Mouse (Mus musculus): Measurements from ENCODE around the gene Ccr7.

The Ccr7 gene

DNA sequence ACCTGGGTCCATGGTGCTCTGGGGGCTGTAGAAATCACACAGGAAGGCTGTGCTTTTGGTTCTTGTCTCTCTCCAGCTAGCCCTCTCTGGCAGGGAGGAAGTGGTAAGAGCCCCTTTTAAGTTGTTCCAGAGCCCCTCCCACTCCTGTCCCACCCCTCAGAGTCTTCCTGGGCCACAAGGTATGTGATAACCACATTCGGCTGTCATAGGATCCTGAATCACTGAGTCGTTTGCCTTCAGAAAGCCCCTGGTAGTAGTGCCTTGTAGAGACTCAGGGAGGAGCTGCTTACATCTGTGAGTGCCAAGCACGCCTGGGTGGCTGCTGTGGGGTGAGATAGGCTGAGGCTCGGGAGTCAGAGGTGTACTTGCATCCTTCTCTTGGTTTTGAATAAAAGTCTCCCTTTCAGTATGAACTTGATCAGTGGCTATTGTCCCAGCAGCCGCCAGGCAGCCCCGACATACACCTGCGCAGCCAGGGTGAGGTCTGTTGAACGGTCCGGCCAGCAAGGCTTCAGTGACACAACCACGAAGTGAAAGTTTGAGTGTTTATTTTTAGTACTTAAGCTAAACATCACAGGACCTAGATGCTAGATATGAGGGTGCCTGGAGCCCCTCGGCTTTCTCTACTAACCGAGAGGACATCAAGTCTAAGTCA, at the start of gene Ccr7:
Gene Ccr7, minus strand, starts transcription at position 91 of the 655 bp plus-strand sequence.
- peak; percentile 72 to 89 for DNase-seq

DNA sequence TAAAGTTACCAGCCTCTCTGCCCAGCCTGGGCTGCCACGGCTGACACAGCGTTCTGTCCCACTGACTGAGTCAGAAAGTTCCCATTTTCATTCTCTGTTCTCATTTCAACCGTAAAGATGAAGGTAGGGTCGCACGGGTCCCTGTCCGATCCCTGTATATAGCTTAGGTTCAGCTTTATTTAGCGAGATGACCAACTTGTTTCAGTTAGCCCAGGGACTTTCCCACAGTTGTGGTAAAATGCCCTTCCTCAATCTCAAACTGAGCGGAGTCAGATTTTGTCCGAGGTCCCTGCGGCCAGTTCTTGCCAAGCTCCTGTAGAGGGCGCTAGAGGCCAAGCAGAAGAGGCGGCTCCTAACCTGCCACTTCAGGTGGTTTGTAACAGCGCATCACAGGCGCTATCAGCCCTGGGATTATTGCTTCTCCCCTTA, 34.3 kb upstream of the Ccr7 start:
- peak; percentile 29 to 45 for DNase-seq

DNA sequence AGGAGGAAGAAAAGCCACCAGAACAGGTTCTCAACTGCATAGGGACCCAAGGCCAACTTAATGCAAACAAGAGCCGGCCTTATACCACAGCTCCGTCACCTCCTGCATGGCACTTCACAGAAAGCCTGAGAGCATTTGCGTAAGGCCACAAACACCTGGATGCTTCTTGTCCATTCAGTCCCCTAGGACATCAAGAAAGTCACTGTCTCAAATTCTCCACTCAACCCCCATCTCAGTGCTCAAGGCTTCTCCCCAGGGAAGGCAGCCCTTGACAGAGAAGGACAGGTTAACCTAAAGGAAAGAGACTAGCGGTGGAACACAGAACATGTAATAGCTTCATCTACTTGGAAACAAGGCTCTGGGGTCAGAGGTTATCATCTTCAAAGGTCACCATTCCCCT, 32.5 kb upstream of the Ccr7 start:
- DNase-seq, result no peak

DNA sequence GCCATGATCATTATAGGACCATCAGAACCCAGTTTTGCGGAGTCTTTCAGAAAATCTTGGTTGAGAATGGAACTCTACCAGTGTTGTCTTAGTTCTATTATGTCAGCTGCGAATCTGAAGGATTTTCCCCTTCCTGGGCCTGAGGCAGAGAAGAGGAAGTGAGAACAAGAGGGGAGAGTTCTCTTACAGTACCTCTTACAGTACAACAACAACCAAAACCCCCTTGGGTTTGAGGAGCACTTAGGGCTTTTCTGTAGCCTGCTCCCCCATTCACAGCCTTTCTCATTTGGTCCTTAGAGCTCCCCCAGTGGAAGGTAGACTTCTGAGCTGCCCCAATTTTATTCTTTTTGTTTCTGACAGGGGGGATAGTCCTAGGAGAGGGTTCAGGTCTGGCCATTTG, 32.0 kb upstream of the Ccr7 start:
- DNase-seq, result no peak

DNA sequence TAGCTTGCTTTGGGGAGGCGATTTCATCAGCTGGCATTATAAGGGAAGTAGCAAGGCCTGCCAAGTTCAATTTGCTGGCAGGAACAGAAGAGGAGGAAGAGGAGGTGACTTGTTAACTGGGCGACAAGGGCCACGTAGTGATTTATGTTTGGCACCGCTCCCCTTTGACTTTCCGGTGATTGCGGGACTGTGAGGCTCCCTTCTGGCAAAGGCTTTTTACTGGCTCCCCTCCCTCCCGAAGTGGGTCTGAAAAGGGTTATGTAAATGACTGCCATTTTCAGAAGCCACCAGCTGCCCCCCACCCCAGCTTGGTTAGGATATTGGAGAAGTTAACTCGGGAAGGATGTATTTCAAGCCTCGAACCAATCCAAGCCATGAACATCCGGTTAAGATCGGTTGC, 27.7 kb upstream of the Ccr7 start:
- no peak for DNase-seq

DNA sequence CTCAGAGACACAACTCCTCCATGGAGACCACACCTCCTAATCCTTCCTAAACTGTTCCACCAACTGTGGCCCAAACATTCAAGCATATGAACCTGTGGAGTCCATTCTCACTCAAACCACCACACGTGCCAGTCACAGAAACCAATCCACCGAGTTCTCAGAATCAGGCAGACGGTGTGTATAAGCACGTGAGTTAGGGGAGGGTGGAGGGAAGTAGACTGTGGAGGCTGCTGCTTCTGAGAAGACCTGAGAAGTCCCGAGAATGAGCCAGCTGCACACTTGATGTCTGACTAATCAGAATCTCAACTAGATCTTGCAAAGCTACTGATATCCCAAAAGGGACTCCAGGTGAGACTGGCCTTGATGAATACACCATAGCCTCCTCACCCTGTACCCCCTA, 25.2 kb upstream of the Ccr7 start:
- DNase-seq, result no peak

DNA sequence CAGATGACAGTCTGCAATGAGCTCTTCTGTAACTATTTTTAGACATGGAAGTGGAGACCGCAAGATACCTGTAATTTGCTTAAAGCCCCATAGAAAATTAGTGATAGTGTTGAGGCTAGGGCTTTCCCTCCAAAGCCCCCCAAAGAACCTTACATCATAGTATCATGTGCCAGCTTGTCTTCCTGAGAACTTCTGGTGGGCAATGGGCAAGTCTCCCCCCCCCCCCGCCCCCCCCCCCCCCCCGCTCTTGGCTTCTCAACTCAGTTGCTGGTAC, 23.0 kb upstream of the Ccr7 start:
- no peak for DNase-seq

DNA sequence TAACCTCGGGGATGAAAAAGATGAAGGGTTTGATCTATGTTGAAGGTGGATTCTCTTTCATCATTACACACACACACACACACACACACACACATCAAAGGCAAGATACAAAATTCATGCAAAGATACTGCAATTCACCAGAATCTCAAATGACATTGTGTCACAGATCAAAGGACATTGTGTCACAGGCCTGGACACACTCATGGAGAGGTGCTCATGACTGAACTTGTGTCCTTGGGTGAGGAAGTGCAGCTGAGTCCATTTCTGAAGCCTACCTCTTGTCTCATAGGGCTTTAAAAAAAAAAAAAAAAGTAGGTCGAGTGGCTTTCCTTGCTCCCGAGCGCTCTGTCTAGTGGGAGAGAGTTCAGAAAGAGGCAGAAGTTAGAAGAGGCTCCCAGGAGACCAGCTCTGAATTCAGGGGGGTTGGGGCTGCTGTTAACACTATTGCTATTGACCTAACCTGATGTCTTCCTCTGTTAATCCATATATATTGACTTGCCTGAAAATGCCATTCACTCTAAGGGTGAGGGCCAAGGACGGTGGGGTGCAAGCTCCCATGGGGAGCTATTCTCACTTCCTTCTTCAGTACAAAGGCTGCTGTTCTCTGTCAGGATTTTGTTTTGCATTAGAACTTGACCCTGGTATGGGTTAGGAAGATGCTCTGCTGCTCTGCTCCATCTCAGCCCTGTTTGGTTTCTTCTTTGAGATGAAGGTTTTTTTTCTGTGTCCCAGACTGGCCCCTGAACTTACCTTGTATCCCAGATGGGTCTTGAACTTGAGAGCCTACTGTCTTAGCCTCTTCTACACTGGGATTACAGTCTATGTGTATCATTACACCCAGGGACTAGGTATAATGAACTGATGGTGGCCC, 22.4 kb upstream of the Ccr7 start:
- no peak for DNase-seq

DNA sequence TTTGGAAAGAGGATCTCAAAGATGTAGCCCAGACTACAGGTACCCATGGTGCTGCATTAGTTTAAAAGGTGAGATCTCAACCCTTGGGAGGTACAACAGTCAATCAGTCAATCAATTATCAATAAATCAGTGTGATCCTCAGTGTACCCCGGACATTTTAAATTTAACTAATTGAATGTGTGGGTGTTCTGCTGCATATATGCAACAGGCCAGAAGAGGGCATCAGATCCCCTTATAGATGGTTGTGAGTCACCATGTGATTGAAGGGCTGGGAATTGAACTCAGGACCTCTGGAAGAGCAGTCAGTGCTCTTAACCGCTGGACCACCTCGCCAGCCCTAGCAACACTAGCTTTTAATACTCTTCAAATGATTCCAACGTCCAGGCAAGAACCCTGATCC, 17.1 kb upstream of the Ccr7 start:
- no peak for DNase-seq

DNA sequence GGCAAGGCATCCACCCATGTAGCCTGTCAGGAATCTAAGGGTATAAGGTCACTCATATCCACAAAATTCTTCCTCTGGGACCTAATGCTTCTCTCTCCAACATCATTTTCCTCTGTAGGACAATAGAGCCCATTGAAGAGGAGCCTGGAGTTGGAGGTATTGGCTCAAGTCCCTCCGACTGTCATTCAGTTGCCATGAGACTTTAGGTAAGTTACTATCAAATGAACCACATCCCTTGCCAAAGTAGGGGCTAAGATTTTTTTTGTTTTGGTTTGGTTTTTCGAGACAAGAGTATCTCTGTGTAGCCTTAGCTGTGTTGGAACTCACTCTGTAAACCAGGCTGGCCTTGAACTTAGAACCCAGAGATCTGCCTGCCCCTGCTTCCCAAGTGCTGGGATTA, 16.6 kb upstream of the Ccr7 start:
- DNase-seq, result no peak

DNA sequence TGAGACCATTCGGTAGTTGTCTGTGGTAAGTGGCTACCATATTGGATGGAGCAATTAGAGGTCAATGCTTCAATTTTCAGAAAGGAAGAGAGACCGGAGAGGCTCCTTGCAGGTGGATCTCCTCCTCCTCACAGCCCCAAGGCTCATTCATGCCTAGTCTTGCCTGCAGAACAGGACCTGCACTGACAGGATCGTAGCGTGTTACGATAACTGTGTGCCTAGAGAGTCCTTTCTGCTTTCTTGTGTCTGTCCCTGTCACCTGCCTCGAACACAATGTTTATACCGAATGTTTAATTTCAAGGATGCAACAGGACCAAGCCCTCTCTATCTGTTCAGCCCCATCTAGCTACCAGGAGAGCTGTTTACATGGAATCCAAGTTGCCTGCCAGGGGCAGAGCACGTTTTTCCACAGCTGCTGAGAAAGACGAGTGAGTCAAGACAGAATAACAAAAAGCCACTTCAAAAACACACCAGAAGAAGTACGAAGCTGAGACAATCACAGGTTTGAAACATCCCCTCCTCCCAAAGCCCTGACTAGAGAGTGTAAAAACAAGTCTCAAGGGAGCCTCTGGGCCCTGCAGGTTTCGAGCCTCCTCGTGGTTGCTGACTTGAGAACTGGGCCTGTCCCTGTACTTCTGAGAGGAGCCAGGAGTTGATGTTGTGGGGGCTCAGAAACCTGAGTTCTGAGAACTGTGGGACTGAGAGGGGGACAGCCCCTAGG, 15.8 kb upstream of the Ccr7 start:
- DNase-seq, result peak; percentile 38 to 71

DNA sequence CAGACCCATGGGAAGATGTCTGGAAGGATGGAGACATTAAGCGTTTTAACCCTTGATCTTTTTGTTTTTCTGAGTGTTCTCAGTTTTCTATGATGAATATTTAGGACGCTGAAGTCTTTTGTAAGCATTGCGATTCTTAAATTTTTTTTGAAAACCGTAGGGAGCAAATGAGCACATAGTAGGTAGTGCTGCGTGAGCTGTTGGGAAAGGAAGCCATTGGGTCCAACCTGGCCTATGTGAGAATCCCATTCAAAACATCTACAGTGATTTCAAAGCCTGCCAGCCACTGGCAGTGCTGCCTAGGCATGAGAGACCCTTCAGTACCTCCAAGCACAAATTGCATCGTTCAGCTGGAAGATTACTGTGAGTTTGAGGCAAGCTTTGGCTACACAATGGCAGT, 15.1 kb upstream of the Ccr7 start:
- DNase-seq, result no peak

DNA sequence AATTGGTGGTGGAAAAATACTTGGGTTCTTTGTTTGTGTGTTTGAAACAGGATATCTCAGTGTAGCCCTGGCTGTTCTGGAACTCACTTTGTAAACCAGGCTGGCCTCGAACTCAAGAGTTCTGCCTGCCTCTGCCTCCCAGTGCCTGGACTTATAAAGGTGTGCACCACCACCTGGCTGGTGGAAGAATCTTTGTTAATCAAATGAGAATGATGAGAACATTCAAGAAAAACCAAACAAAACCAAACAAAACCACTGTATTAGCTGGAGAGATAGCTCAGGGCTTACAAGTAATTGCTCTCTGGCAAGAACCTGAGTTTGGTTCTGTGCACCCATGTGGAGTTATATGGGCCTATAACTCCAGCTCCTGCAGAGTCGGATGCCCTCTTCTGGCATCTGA, 14.6 kb upstream of the Ccr7 start:
- no peak for DNase-seq

DNA sequence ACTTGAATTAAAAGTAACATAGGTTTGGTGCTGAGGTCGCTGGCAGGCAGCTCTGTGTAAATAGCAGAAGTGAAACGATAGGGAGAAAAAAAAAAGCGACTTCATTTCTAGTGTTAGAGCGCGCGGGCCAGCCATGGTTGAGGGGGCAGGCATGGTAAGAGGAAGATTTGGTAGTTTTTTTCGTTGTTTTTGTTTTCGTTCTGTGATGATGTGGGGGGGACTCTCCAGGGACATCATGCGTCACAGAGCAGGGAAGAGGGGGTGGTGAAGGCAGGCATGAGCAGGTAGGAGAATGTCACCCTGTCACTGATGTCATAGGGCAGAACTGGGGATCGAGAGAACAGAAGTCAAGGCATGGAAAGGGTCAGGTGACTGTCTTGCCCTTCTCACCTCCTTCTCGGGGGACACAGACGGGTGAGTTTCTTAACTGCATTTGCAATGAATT, 13.2 kb upstream of the Ccr7 start:
- no peak for DNase-seq

DNA sequence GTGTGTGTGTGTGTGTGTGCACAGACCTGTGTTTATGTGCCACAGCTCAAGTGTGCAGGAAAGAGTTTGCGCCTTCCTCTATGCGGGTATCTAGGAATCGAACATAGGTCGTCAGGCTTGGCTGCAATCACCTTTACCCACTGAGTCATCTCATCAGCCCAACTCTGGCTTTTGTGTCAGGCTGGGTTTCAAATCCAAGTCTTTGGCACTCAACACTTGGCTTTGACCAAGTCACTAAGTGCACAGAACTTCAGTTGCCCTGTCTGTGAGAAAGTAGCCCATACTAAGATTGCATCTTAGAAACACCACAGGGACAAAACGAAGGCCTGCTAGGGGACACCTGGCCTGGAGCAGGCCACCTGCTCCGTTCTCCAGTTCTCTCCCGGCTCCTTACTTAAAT, 12.7 kb upstream of the Ccr7 start:
- no peak for DNase-seq

DNA sequence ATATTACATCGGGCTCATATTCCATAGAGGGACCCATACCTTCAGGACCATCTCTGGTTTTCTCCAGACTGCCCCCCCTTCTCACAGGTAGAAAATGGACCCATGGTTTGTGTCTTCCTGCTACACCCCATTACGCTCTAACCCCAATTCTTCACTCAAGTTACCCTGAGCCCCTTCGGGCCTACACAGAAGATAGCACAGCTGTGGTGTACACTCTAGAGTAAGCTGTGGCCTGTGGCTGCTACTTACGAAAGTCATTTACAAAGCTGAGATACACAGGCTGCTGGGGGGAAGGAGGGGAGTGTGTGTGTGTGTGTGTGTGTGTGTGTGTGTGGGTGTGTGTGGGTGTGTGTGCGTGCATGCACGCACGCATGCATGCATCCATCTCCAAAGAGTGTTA, 11.4 kb upstream of the Ccr7 start:
- DNase-seq, result no peak

DNA sequence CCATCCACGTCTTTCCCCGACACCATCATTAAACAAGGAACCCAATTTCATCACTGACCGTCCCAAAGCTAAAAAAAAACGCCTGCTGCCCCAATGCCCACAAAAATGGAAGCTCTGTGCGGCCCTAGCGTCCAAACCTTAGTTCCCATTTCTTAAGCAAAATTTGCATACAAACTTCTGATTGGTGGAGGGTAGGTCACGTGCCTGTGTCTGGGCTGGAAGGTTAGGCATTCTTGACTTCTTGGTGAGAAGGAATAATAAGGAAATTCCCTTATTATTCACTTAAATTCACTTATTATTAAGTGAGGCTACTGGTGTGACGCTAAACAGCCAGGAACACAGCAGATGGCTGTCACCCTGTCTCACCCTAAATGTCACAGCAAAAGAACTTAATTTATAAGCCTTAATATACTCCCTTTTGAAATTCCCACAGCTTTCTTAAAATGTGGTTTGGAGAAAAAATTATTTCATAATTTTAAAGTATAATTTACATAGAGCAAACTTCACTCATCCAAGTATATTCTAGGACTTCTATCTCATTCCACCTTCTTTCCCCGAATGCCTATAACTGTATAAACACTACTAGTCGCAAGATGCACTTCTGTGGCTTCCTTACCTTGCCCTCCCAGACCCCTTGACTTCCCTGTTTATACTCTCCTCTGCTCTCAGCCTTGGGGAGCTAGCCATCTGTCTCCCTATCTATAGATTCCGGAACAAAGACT, 10.3 kb upstream of the Ccr7 start:
- DNase-seq, result no peak

DNA sequence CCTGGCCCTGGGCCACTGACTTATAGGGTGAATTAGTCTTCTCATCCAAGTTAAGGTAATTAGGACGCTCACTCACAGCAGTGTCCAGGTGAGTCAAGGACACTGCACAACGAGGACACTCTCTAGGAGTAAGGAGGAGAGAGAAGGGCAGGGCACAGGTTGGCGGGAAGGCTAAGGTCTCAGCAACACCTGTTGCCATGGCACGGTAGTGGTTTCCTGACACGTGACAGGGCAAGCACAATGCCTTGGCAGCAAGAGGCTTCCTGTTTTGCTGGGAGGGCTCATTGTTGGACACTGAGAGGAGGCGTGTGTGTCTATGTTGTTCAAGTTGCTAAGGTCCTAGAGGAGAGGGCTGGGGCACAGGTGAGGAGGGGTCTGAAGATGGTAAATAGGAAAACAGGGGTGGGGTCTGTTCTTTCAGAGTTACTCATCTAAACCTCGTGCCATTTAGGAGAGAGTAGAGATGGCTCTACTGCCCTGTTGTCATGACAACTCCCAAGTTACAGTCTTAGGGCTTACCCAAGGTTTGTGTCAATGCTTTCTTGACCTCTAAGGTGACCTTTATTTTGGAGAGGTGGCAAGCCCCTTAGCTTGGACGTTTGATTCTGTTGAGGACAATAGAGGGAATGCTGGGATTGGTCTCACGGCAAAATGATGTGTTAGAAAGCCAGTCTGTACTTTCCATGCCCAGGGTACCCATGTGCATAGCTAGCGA, 8.3 kb upstream of the Ccr7 start:
- peak; percentile 77 to 89 for DNase-seq

DNA sequence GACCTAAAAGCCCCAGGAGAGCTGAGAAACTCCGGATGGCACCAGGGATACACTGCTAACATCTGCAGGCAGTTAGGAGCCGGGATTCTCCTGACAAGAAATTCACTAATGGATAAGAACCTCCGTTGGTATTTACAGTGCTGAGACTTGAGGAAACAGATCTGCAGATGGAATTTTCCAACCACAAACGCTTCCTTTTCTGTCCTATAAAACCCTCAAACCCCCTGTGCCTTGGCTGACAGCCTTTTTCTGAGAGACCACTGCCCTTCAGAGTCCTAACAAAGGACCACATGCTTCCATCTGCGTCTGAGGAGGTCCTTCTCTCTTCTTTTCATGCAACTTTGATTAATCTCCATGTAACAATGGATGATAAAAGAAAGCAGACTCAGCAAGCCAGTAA, 6.8 kb upstream of the Ccr7 start:
- DNase-seq, result no peak

DNA sequence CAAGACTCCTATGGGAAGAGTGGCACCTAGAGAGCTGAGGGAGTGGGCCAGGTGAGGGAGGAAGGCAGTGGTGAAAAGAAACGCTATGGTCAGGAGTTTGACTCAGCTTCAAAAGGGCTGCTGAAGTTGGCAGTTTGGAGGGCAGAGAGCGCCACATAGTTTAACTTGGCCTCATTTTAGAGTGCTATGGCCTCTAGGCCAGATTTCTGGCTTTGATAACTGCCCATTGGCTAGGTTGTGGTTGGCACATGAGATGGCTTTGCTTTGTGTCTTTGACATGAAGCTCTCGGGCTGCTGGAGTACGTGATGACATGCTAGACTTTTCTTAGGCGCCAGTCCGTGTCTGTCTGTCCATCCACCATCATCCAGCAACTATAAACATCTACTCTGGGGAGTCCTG, 5.4 kb upstream of the Ccr7 start:
- DNase-seq, result no peak

DNA sequence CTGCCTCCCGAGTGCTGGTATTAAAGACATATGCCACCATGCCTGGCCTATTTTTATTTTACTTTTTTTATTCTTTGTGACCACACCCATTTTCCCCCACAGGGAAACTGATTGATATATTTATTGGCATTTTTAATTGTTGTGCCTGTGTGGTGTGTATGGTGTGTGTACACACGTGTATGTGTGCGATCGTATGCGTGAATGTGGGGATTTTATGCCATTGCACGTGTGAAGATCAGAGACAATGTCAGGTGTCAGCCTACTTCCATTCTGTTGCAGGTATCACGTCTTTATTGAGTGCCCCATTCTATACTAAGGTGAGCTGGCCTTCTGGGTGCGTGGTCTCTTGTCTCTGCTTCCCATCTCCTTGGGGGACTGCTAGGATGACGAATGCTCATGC, 940 bp upstream of the Ccr7 start:
- no peak for DNase-seq

Data from thymus, adult 18-20 months (tissue).